Mouse (Mus musculus) bone marrow, adult 2 months (tissue): ENCODE measurements around the gene Lrrc8a.

Source experiments
- CTCF ChIP-seq: fragments of 200-500 bp; IDR thresholded peaks from 2 replicates; pipeline ENCODE4 v1.5.1; 2011; ENCODE audit warnings: low read length, control low read depth; ENCODE audit not compliant: control insufficient read depth, insufficient read depth
- POLR2A ChIP-seq: fragments of 200-500 bp; IDR thresholded peaks from 2 replicates; pipeline ENCODE4 v1.6.1; 2011; ENCODE audit warnings: low read depth, mild to moderate bottlenecking, control low read depth, low read length, borderline replicate concordance; ENCODE audit not compliant: control insufficient read depth

GRCm38 (mm10) chr2:30191790-30192580, 45.5 kb upstream of the Lrrc8a start:
- TF ChIP-seq POLR2A (no peak), CTCF (no peak)
